Mouse (Mus musculus) frontal cortex, postnatal 36 days (tissue): ENCODE measurements around the gene Egfl8.

Experiments used
- DNase-seq, 2 experiments: peaks; one replicate each; pipeline ENCODE4 v3.0.0; 2022; ENCODE audit warnings: low spot score in 2 of 2

Egfl8 gene

GRCm38 (mm10) chr17:34597566-34598095, 18.1 kb downstream of the Egfl8 start, which contains the start of gene Ager:
Ager (plus strand) TSS chr17:34597862.
- no peak for DNase-seq

GRCm38 (mm10) chr17:34596098-34596497, 19.7 kb downstream of the Egfl8 start:
- DNase-seq, result no peak

GRCm38 (mm10) chr17:34593752-34594525, 21.8 kb downstream of the Egfl8 start:
- DNase-seq, result no peak

GRCm38 (mm10) chr17:34592581-34593549, 22.9 kb downstream of the Egfl8 start:
- peak; percentile 24 to 37 for DNase-seq

- peak; percentile 56 to 74 for DNase-seq
These were observed 23.8 kb downstream of the Egfl8 start for GRCm38 (mm10) chr17:34591994-34592375.

- DNase-seq, result peak in 1 of 2 experiments; percentile 21
These were observed 24.5 kb downstream of the Egfl8 start, which contains the start of gene Pbx2 for GRCm38 (mm10) chr17:34591029-34591993. Pbx2 (plus strand) TSS chr17:34591266.

- no peak for DNase-seq
These were observed 25.4 kb downstream of the Egfl8 start for GRCm38 (mm10) chr17:34590154-34590987.

- DNase-seq, result no peak
These were observed 26.1 kb downstream of the Egfl8 start, which contains the start of gene Gpsm3 for GRCm38 (mm10) chr17:34589681-34590101. Gpsm3 (plus strand) TSS chr17:34589806.

GRCm38 (mm10) chr17:34589206-34589605, 26.6 kb downstream of the Egfl8 start:
- no peak for DNase-seq

GRCm38 (mm10) chr17:34588767-34589166, 27.0 kb downstream of the Egfl8 start:
- DNase-seq, result no peak

GRCm38 (mm10) chr17:34587814-34588213, 28.0 kb downstream of the Egfl8 start:
- no peak for DNase-seq

- peak; percentile 97 to 99 for DNase-seq
These were observed 28.4 kb downstream of the Egfl8 start for GRCm38 (mm10) chr17:34587423-34587811.

GRCm38 (mm10) chr17:34586796-34587422, 28.9 kb downstream of the Egfl8 start:
- DNase-seq, result peak; percentile 85 to 87

GRCm38 (mm10) chr17:34585877-34586771, 29.6 kb downstream of the Egfl8 start:
- DNase-seq, result no peak

- DNase-seq, result no peak
These were observed 30.6 kb downstream of the Egfl8 start for GRCm38 (mm10) chr17:34585121-34585520.

- DNase-seq, result no peak
These were observed 32.0 kb downstream of the Egfl8 start for GRCm38 (mm10) chr17:34583819-34584218.

GRCm38 (mm10) chr17:34583397-34583796, 32.4 kb downstream of the Egfl8 start:
- DNase-seq, result no peak

- no peak for DNase-seq
These were observed 33.2 kb downstream of the Egfl8 start for GRCm38 (mm10) chr17:34582528-34582927.
